Mouse (Mus musculus) forebrain, embryonic 11.5 days (tissue): Measurements from ENCODE around the gene Kif16b. TPM values are rescaled to one million over a fixed set of nuclear protein-coding genes. Genes with fewer than 3 reads are reported as not detected.
A peak's percentile ranks its signal among the peaks of the same experiment; 100 is the strongest.

Source experiments
- ATAC-seq: fragments of 200-750 bp; cut with Nextera tagmentation; replicated peaks from 2 replicates; pipeline ENCODE4 v1.8.0; 2017; ENCODE audit warnings: moderate TSS enrichment; ENCODE audit not compliant: low FRiP score
- DNase-seq: peaks from one replicate; pipeline ENCODE4 v3.0.0-alpha.2; 2017; ENCODE audit warnings: low spot score
- H3K27ac ChIP-seq: fragments of 300-500 bp; sonication (generic); 2 replicates; pipeline ENCODE4 v1.5.1; 2014; ENCODE audit warnings: low read depth, low read length
- H3K27me3 ChIP-seq: fragments of 300-500 bp; sonication (generic); 2 replicates; pipeline ENCODE4 v1.6.1; 2014; ENCODE audit warnings: mild to moderate bottlenecking, low read length, mixed read lengths; ENCODE audit not compliant: control insufficient read depth, insufficient read depth
- H3K36me3 ChIP-seq: fragments of 300-500 bp; sonication (generic); 2 replicates; pipeline ENCODE4 v1.6.1; 2014; ENCODE audit warnings: mild to moderate bottlenecking, low read length, moderate library complexity, mixed read lengths; ENCODE audit not compliant: control insufficient read depth, insufficient read depth
- H3K4me1 ChIP-seq: fragments of 300-500 bp; sonication (generic); replicated peaks from 2 replicates; pipeline ENCODE4 v1.6.1; 2014; ENCODE audit warnings: low read length, mixed read lengths; ENCODE audit not compliant: control insufficient read depth, insufficient read depth
- H3K4me2 ChIP-seq: fragments of 300-500 bp; sonication (generic); 2 replicates; pipeline ENCODE4 v1.6.1; 2014; ENCODE audit warnings: low read depth, mild to moderate bottlenecking, low read length, moderate library complexity, mixed read lengths; ENCODE audit not compliant: severe bottlenecking
- H3K4me3 ChIP-seq: fragments of 300-500 bp; sonication (generic); 2 replicates; pipeline ENCODE4 v1.5.1; 2014; ENCODE audit warnings: low read depth, low read length
- H3K9ac ChIP-seq: fragments of 300-500 bp; sonication (generic); 2 replicates; pipeline ENCODE4 v1.6.1; 2014; ENCODE audit warnings: low read length
- H3K9me3 ChIP-seq: fragments of 300-500 bp; sonication (generic); 2 replicates; pipeline ENCODE4 v1.6.1; 2016; ENCODE audit warnings: low read length, mixed read lengths; ENCODE audit not compliant: control insufficient read depth
- WGBS: fragments of 180-500 bp; shearing (Covaris S2); extraction: QIAGEN DNeasy Blood & Tissue Kit; methylation state at CpG from one replicate; pipeline ENCODE4 v1.1.7; 2014; 5-methylcytosine and 5-hydroxymethylcytosine counted together
- polyA plus RNA-seq: library from polyadenylated mRNA; unstranded; fragments of >200 nt; fragmentation: Nextera tagmentation; extraction: Ambion mirVana; gene quantifications from 2 replicates; pipeline ENCODE4 v1.2.1, GENCODE M21; 2014

Gene Kif16b
- polyA plus RNA-seq, 1 experiment from 2014 or later = 8.9 TPM

GRCm38 (mm10) chr2:142881177-142881576, 20.2 kb downstream of the Kif16b start:
- H3K27me3 ChIP-seq = no peaks in the 10 kb centered on the region
- ATAC-seq (no peak), DNase-seq (no peak)
- H3K4me2 ChIP-seq = no peak overlapping the region
- H3K9ac ChIP-seq = no peak overlapping the region
- H3K4me1 ChIP-seq = no peaks in the 10 kb centered on the region
- H3K9me3 ChIP-seq = no peaks in the 10 kb centered on the region
- no peak overlapping the region for H3K4me3 ChIP-seq
- WGBS = 50% methylated on average over 4 of the region's 4 CpGs
- H3K27ac ChIP-seq = no peak overlapping the region
- no peaks in the 10 kb centered on the region for H3K36me3 ChIP-seq

GRCm38 (mm10) chr2:142879257-142879818, 22.0 kb downstream of the Kif16b start:
- H3K4me1 ChIP-seq = no peaks in the 10 kb centered on the region
- H3K27ac ChIP-seq = no peak overlapping the region
- ATAC-seq (no peak), DNase-seq (no peak)
- H3K4me2 ChIP-seq = no peak overlapping the region
- no peak overlapping the region for H3K4me3 ChIP-seq
- H3K36me3 ChIP-seq = no peaks in the 10 kb centered on the region
- WGBS = 70% methylated on average over 8 of the region's 8 CpGs
- no peaks in the 10 kb centered on the region for H3K27me3 ChIP-seq
- no peaks in the 10 kb centered on the region for H3K9me3 ChIP-seq
- no peak overlapping the region for H3K9ac ChIP-seq

- no peak overlapping the region for H3K4me3 ChIP-seq
- no peak overlapping the region for H3K9ac ChIP-seq
- ATAC-seq (no peak), DNase-seq (no peak)
- H3K4me2 ChIP-seq = no peak overlapping the region
- no peak overlapping the region for H3K27ac ChIP-seq
- 88% methylated on average over 2 of the region's 2 CpGs for WGBS
- no peaks in the 10 kb centered on the region for H3K36me3 ChIP-seq
- no peaks in the 10 kb centered on the region for H3K4me1 ChIP-seq
- H3K9me3 ChIP-seq = no peaks in the 10 kb centered on the region
- H3K27me3 ChIP-seq = no peaks in the 10 kb centered on the region
Measured at GRCm38 (mm10) chr2:142876636-142877035, 24.7 kb downstream of the Kif16b start.

GRCm38 (mm10) chr2:142875936-142876335, 25.4 kb downstream of the Kif16b start:
- 67% methylated on average over 4 of the region's 4 CpGs for WGBS
- H3K27me3 ChIP-seq = no peaks in the 10 kb centered on the region
- H3K4me1 ChIP-seq = no peaks in the 10 kb centered on the region
- H3K9me3 ChIP-seq = no peaks in the 10 kb centered on the region
- H3K9ac ChIP-seq = no peak overlapping the region
- H3K4me3 ChIP-seq = no peak overlapping the region
- H3K27ac ChIP-seq = no peak overlapping the region
- no peaks in the 10 kb centered on the region for H3K36me3 ChIP-seq
- DNase-seq (no peak), ATAC-seq (no peak)
- H3K4me2 ChIP-seq = no peak overlapping the region

GRCm38 (mm10) chr2:142874562-142874961, 26.8 kb downstream of the Kif16b start:
- no peak overlapping the region for H3K27ac ChIP-seq
- 93% methylated on average over 2 of the region's 2 CpGs for WGBS
- H3K4me3 ChIP-seq = no peak overlapping the region
- no peaks in the 10 kb centered on the region for H3K4me1 ChIP-seq
- DNase-seq (no peak), ATAC-seq (no peak)
- no peaks in the 10 kb centered on the region for H3K27me3 ChIP-seq
- H3K9me3 ChIP-seq = no peaks in the 10 kb centered on the region
- no peak overlapping the region for H3K9ac ChIP-seq
- no peaks in the 10 kb centered on the region for H3K36me3 ChIP-seq
- no peak overlapping the region for H3K4me2 ChIP-seq

GRCm38 (mm10) chr2:142870055-142870454, 31.3 kb downstream of the Kif16b start:
- 94% methylated on average over 8 of the region's 8 CpGs for WGBS
- no peaks in the 10 kb centered on the region for H3K9me3 ChIP-seq
- H3K36me3 ChIP-seq = no peaks in the 10 kb centered on the region
- H3K9ac ChIP-seq = no peak overlapping the region
- H3K4me3 ChIP-seq = no peak overlapping the region
- no peak overlapping the region for H3K27ac ChIP-seq
- no peaks in the 10 kb centered on the region for H3K4me1 ChIP-seq
- no peak for ATAC-seq
- H3K4me2 ChIP-seq = no peak overlapping the region
- no peaks in the 10 kb centered on the region for H3K27me3 ChIP-seq
- no peak for DNase-seq

GRCm38 (mm10) chr2:142867481-142867880, 33.9 kb downstream of the Kif16b start:
- H3K4me3 ChIP-seq = no peak overlapping the region
- no peaks in the 10 kb centered on the region for H3K4me1 ChIP-seq
- H3K4me2 ChIP-seq = no peak overlapping the region
- no peaks in the 10 kb centered on the region for H3K27me3 ChIP-seq
- H3K9me3 ChIP-seq = no peaks in the 10 kb centered on the region
- 85% methylated on average over 2 of the region's 2 CpGs for WGBS
- H3K36me3 ChIP-seq = no peaks in the 10 kb centered on the region
- ATAC-seq = no peak
- H3K9ac ChIP-seq = no peak overlapping the region
- H3K27ac ChIP-seq = no peak overlapping the region
- DNase-seq = no peak

- H3K36me3 ChIP-seq = no peaks in the 10 kb centered on the region
- no peak for ATAC-seq
- WGBS = 82% methylated on average over 6 of the region's 6 CpGs
- H3K4me1 ChIP-seq = no peaks in the 10 kb centered on the region
- H3K27ac ChIP-seq = no peak overlapping the region
- no peak overlapping the region for H3K4me2 ChIP-seq
- no peak for DNase-seq
- no peaks in the 10 kb centered on the region for H3K27me3 ChIP-seq
- no peak overlapping the region for H3K9ac ChIP-seq
- H3K4me3 ChIP-seq = no peak overlapping the region
- H3K9me3 ChIP-seq = no peaks in the 10 kb centered on the region
Measured at GRCm38 (mm10) chr2:142860994-142861393, 40.3 kb downstream of the Kif16b start.

GRCm38 (mm10) chr2:142859452-142859851, 41.9 kb downstream of the Kif16b start:
- ATAC-seq (peak; percentile 67), DNase-seq (no peak)
- Histone ChIP-seq H3K27me3 (no peaks in the 10 kb centered on the region), H3K9ac (no peak overlapping the region), H3K4me2 (no peak overlapping the region), H3K9me3 (no peaks in the 10 kb centered on the region), H3K4me1 (no peaks in the 10 kb centered on the region), H3K27ac (no peak overlapping the region), H3K36me3 (no peaks in the 10 kb centered on the region), H3K4me3 (no peak overlapping the region)
- 60% methylated on average over 4 of the region's 4 CpGs for WGBS
